Mouse (Mus musculus): Measurements from ENCODE around the gene Plgrkt. TPM values are rescaled to one million over a fixed set of nuclear protein-coding genes. Genes with fewer than 3 reads are reported as not detected.

The Plgrkt gene
- polyA plus RNA-seq, 1 experiment from 2014 or later: 51.5 TPM

DNA sequence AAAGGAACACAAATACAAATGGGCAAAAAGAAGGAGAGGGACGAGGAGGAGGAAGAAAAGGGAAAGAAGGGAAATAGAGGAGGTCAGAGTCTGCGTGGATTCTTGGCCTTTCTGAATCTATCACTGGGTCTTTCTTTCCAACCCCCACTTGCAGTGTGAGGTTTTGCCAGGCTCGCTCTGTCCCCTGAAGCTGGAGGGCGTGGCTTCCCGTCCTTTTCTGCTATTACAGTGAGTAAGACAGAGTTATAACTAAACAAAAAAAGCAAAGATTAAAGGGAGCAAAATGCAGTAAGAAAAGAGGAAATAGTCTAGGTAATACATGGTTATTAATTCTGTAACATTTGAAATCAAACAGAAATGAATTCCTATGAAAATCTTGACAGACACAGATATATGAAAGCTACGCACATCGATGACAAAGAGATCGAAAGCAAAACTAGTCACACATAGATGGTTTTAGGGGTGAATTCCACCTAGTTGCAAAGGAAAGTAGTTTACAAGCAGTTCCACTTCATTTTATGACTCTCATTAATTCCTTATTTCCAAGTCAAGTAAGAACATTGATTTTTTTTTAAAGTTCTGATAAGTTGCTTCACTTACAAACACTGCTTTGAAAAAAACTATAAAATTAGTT lies 43.7 kb downstream of the Plgrkt start:
- no peak overlapping the region for H3K4me3 ChIP-seq (replicated peaks)
- H3K27ac ChIP-seq: no peak overlapping the region
- H3K9me3 ChIP-seq: no peaks in the 10 kb centered on the region
- H3K27me3 ChIP-seq: peaks cover 3% of the 10 kb centered on the region; the same call in 1 of the 2 replicates
- 0 out of 2 replicates have a peak, but pooled peaks cover 7% of the 10 kb centered on the region for H3K4me1 ChIP-seq (replicated peaks)
- no peak overlapping the region for H3K4me2 ChIP-seq
- no peak for ATAC-seq (ENCODE audit: insufficient number of reproducible peaks, insufficient read depth, low FRiP score, low TSS enrichment, low read depth)
- no peaks in the 10 kb centered on the region for H3K36me3 ChIP-seq
- no peak overlapping the region for H3K9ac ChIP-seq (replicated peaks)
- 70% methylated on average over 8 of the region's 8 CpGs for WGBS

DNA sequence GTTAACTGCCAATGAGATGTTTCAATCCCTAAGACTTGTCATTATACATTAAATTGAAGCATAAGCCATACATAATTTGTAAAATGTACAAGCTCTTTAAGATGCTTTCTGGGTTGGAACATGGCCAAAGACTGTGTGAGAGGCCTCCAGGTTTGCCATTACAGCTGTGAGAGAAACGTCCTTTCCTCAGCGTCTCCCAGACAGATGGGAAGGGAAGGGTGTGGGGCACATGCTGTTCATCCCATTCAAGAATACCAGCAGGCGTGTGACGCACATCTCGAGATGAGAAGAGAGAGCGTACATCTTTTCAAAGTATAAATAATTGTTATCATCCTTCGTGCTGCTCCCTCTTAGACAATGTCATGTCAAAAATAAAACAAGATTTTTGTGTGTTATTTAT lies 54.5 kb downstream of the Plgrkt start:
- no peak for ATAC-seq (ENCODE audit: insufficient number of reproducible peaks, insufficient read depth, low FRiP score, low TSS enrichment, low read depth)
- H3K27ac ChIP-seq: no peak overlapping the region
- no peaks in the 10 kb centered on the region for H3K27me3 ChIP-seq
- 82% methylated on average over 7 of the region's 7 CpGs for WGBS
- H3K9me3 ChIP-seq: peaks cover 9% of the 10 kb centered on the region; the same call in 1 of the 2 replicates
- H3K4me3 ChIP-seq (replicated peaks): no peak overlapping the region
- no peak overlapping the region for H3K9ac ChIP-seq (replicated peaks)
- peaks cover 39% of the 10 kb centered on the region for H3K36me3 ChIP-seq
- H3K4me1 ChIP-seq (replicated peaks): no peaks in the 10 kb centered on the region
- no peak overlapping the region for H3K4me2 ChIP-seq

DNA sequence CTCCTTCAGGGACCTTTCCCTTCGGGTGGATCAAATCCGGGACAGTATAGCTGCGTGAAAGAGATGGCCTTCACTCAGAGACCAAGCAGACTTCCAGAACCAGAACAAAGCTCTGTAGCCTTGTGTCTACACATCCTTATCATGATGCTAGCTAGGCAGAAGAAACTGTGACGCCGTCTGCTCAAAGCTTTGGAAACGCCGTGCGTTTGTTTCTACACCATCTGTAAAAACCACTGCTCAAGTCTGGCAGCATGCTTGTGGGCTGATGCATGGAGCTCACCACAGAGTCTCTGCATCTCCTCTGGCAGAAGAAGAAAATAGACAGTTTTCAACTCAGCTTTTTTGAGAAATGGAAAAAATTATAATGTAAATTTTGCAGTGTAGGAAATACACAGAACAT lies 55.4 kb downstream of the Plgrkt start:
- Histone ChIP-seq H3K9me3 (peaks cover 9% of the 10 kb centered on the region; the same call in 1 of the 2 replicates), H3K4me2 (no peak overlapping the region), H3K27me3 (no peaks in the 10 kb centered on the region), H3K27ac (no peak overlapping the region), H3K4me1 (replicated peaks) (no peaks in the 10 kb centered on the region), H3K4me3 (replicated peaks) (no peak overlapping the region), H3K36me3 (peaks cover 43% of the 10 kb centered on the region), H3K9ac (replicated peaks) (no peak overlapping the region)
- 89% methylated on average over 8 of the region's 8 CpGs for WGBS
- ATAC-seq (ENCODE audit: insufficient number of reproducible peaks, insufficient read depth, low FRiP score, low TSS enrichment, low read depth): no peak

DNA sequence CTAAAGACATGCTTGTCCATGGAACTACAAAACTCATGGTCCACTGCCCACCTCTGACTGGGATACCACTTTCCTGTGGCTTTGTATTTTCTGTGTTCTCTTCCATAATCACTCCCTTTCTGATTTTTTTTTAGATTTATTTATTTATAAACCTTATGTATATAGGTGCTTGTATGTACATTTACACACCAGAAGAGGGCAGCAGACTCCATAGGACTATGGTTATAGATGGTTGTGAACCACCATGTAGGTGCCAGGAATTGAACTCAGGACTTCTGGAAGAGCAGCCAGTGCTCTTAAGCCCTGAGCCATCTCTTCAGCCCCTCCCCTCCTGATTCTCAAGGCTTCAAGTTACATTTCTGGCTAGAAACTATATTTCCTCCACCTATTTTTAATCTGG lies 58.4 kb downstream of the Plgrkt start:
- Histone ChIP-seq H3K4me2 (no peak overlapping the region), H3K4me1 (replicated peaks) (no peaks in the 10 kb centered on the region), H3K27me3 (no peaks in the 10 kb centered on the region), H3K9me3 (no peaks in the 10 kb centered on the region), H3K27ac (no peak overlapping the region), H3K4me3 (replicated peaks) (no peak overlapping the region), H3K9ac (replicated peaks) (no peak overlapping the region), H3K36me3 (peaks cover 45% of the 10 kb centered on the region)
- ATAC-seq (ENCODE audit: insufficient number of reproducible peaks, insufficient read depth, low FRiP score, low TSS enrichment, low read depth): no peak

DNA sequence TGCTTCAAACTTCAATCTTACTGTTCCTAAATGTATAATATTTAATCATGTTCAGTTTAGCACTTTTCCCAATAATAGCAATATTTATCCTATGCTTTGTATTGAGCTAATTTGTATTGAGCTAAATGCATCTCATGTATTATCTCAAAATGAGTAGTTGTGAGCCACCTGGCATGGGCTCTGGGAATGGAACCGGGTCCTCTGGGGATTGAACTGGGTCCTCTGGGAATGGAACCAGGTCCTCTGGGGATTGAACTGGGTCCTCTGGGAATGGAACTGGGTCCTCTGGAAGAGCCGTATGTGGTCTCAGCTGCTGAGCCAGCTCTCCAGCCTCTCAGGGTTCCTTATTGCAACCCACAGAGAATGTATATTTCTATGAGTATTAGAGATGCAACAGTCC lies 65.1 kb downstream of the Plgrkt start:
- H3K4me1 ChIP-seq (replicated peaks): no peaks in the 10 kb centered on the region
- no peaks in the 10 kb centered on the region for H3K27me3 ChIP-seq
- H3K9ac ChIP-seq (replicated peaks): no peak overlapping the region
- H3K4me3 ChIP-seq (replicated peaks): no peak overlapping the region
- H3K27ac ChIP-seq: no peak overlapping the region
- peaks cover 53% of the 10 kb centered on the region for H3K36me3 ChIP-seq
- WGBS: 88% methylated on average over 2 of the region's 2 CpGs
- no peak overlapping the region for H3K4me2 ChIP-seq
- no peak for ATAC-seq (ENCODE audit: insufficient number of reproducible peaks, insufficient read depth, low FRiP score, low TSS enrichment, low read depth)
- no peaks in the 10 kb centered on the region for H3K9me3 ChIP-seq

DNA sequence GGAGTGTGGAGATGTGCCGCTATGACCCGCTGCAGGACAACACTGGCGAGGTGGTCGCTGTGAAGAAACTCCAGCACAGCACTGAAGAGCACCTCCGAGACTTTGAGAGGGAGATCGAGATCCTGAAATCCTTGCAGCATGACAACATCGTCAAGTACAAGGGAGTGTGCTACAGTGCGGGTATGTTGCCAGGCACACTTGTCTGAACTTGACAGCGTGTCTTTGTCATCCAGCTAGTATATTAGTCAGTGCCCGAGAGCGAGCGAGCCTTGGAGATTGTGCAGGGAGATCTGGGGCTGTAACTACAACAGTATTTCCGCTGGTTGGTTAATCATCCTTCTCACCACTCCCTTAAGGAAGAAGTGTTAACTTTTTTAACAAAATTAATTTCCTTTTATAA lies 66.3 kb downstream of the Plgrkt start:
- Histone ChIP-seq H3K4me1 (replicated peaks) (no peaks in the 10 kb centered on the region), H3K36me3 (peaks cover 63% of the 10 kb centered on the region), H3K9me3 (no peaks in the 10 kb centered on the region), H3K4me2 (no peak overlapping the region), H3K27ac (no peak overlapping the region), H3K9ac (replicated peaks) (no peak overlapping the region), H3K27me3 (no peaks in the 10 kb centered on the region), H3K4me3 (replicated peaks) (no peak overlapping the region)
- 90% methylated on average over 13 of the region's 13 CpGs for WGBS
- no peak for ATAC-seq (ENCODE audit: insufficient number of reproducible peaks, insufficient read depth, low FRiP score, low TSS enrichment, low read depth)

Other genes starting within 250 kb of the Plgrkt start
- 12.3 and 14.6 TPM in 2 replicates for gene Jak2, start 115.6 kb downstream of the Plgrkt start, polyA plus RNA-seq (2016; fragmentation: Nextera tagmentation; extraction: Ambion mirVana)
- gene Insl6, start 42.0 kb downstream of the Plgrkt start, polyA plus RNA-seq (2016; fragmentation: Nextera tagmentation; extraction: Ambion mirVana): 7.3 and 7.8 TPM in 2 replicates
- 0.30 and 0.60 TPM in 2 replicates for gene Rln1, start 32.7 kb downstream of the Plgrkt start, polyA plus RNA-seq (2016; fragmentation: Nextera tagmentation; extraction: Ambion mirVana)
- gene Cd274, start 65 bp upstream of the Plgrkt start, polyA plus RNA-seq (2016; fragmentation: Nextera tagmentation; extraction: Ambion mirVana): 0.13 and 0.21 TPM in 2 replicates
- gene Pdcd1lg2, start 43.5 kb upstream of the Plgrkt start, polyA plus RNA-seq (2016; fragmentation: Nextera tagmentation; extraction: Ambion mirVana): not detected in 2 replicates
- gene Ric1, start 154.9 kb upstream of the Plgrkt start, polyA plus RNA-seq (2016; fragmentation: Nextera tagmentation; extraction: Ambion mirVana): 25.6 and 26.5 TPM in 2 replicates

Measured in limb, embryonic 12.5 days (tissue).